Mouse (Mus musculus) CH12.LX (cell line): ENCODE results near the gene Stpg4. TPM values are rescaled to one million over a fixed set of nuclear protein-coding genes. Genes with fewer than 3 reads are reported as not detected.

Experiments used
- DNase-seq: peaks from one replicate; pipeline ENCODE4 v3.0.0-alpha.2; 2013; ENCODE audit errors: extremely low read depth
- H3K27ac ChIP-seq: 2 replicates; pipeline ENCODE4 v1.5.1; 2012; ENCODE audit warnings: low read depth, mild to moderate bottlenecking, control low read depth, moderate library complexity; ENCODE audit not compliant: insufficient read depth
- H3K27me3 ChIP-seq: replicated peaks from 2 replicates; pipeline ENCODE3; 2012; ENCODE audit warnings: inconsistent platforms
- H3K36me3 ChIP-seq, 2 experiments: replicated peaks in 1 of 2; 2 replicates each; pipeline versions ENCODE3 to v1.6.1; 2012; ENCODE audit warnings: inconsistent platforms in 1 of 2, low read length in 1 of 2, mild to moderate bottlenecking in 1 of 2, mixed read lengths in 1 of 2, moderate library complexity in 1 of 2; ENCODE audit not compliant: control insufficient read depth in 1 of 2, insufficient read depth in 1 of 2
- H3K4me1 ChIP-seq, 2 experiments: 2 replicates each; pipeline ENCODE4 v1.6.1; 2012; ENCODE audit warnings: inconsistent platforms in 1 of 2, moderate library complexity in 1 of 2; ENCODE audit not compliant: insufficient read depth in 2 of 2, control insufficient read depth in 1 of 2
- H3K4me2 ChIP-seq: 2 replicates; pipeline ENCODE4 v1.6.1; 2012; ENCODE audit warnings: low read depth, mild to moderate bottlenecking, control low read depth; ENCODE audit not compliant: poor library complexity, insufficient read depth, severe bottlenecking
- H3K4me3 ChIP-seq, 3 experiments: fragments of 150-350 bp in 1 of 3; sonication (generic) in 1 of 3; replicated peaks in 1 of 3; 2 replicates each; pipeline versions ENCODE3 to v1.5.1; 2011 to 2012; ENCODE audit warnings: low read depth in 2 of 3, low read length in 2 of 3, mild to moderate bottlenecking in 2 of 3, moderate library complexity in 2 of 3, control low read depth in 1 of 3, improper control_type of control experiment in 1 of 3, inconsistent platforms in 1 of 3, mixed read lengths in 1 of 3; ENCODE audit not compliant: poor library complexity in 1 of 3
- H3K79me2 ChIP-seq: replicated peaks from 2 replicates; pipeline ENCODE4 v1.6.1; 2012; ENCODE audit warnings: mild to moderate bottlenecking, moderate library complexity; ENCODE audit not compliant: control insufficient read depth, poor library complexity, insufficient read depth, severe bottlenecking; ENCODE audit errors: extremely low read depth
- H3K9ac ChIP-seq: 2 replicates; pipeline ENCODE4 v1.6.1; 2012; ENCODE audit warnings: low read depth, mild to moderate bottlenecking, control low read depth, moderate library complexity; ENCODE audit not compliant: insufficient read depth
- H3K9me3 ChIP-seq: replicated peaks from 2 replicates; pipeline ENCODE3; 2012; ENCODE audit warnings: low read length, inconsistent platforms, mixed read lengths
- CHD2 ChIP-seq: IDR thresholded peaks from 2 replicates; pipeline ENCODE4 v1.6.1; 2011; ENCODE audit warnings: low read length, improper control_type of control experiment
- ELF1 ChIP-seq: IDR thresholded peaks from 2 replicates; pipeline ENCODE4 v1.6.1; 2014; ENCODE audit warnings: low read depth, mild to moderate bottlenecking, inconsistent platforms, low read length, improper control_type of control experiment
- GABPA ChIP-seq: IDR thresholded peaks from 2 replicates; pipeline ENCODE4 v1.6.1; 2012; ENCODE audit warnings: low read depth, low read length, improper control_type of control experiment, inconsistent platforms; ENCODE audit not compliant: insufficient replicate concordance
- JUND ChIP-seq: conservative IDR thresholded peaks from 2 replicates; pipeline ENCODE4 v1.6.1; 2011; ENCODE audit warnings: low read depth, low read length, improper control_type of control experiment
- KAT2A ChIP-seq: IDR thresholded peaks from 2 replicates; pipeline ENCODE4 v1.6.1; 2012; ENCODE audit warnings: low read length, improper control_type of control experiment, inconsistent platforms; ENCODE audit not compliant: insufficient replicate concordance
- MAX ChIP-seq: IDR thresholded peaks from 2 replicates; pipeline ENCODE4 v1.6.1; 2011; ENCODE audit warnings: low read length, improper control_type of control experiment
- MAZ ChIP-seq: IDR thresholded peaks from 2 replicates; pipeline ENCODE4 v1.6.1; 2012; ENCODE audit warnings: low read depth, mild to moderate bottlenecking, inconsistent platforms, low read length, improper control_type of control experiment, moderate library complexity
- MEF2A ChIP-seq: IDR thresholded peaks from 2 replicates; pipeline ENCODE4 v1.6.1; 2014; ENCODE audit warnings: low read depth, mild to moderate bottlenecking, inconsistent platforms, low read length, improper control_type of control experiment, borderline replicate concordance
- MXI1 ChIP-seq: IDR thresholded peaks from 2 replicates; pipeline ENCODE4 v1.6.1; 2011; ENCODE audit warnings: mild to moderate bottlenecking, low read depth, low read length, improper control_type of control experiment
- NELFE ChIP-seq: IDR thresholded peaks from 2 replicates; pipeline ENCODE4 v1.6.1; 2011; ENCODE audit warnings: low read depth, low read length, improper control_type of control experiment
- RAD21 ChIP-seq: IDR thresholded peaks from 2 replicates; pipeline ENCODE4 v1.6.1; 2011; ENCODE audit warnings: low read depth, mild to moderate bottlenecking, low read length, improper control_type of control experiment, moderate library complexity
- RCOR1 ChIP-seq: conservative IDR thresholded peaks from 2 replicates; pipeline ENCODE4 v1.6.1; 2012; ENCODE audit warnings: low read depth, mild to moderate bottlenecking, inconsistent platforms, low read length, improper control_type of control experiment
- SIN3A ChIP-seq: IDR thresholded peaks from 2 replicates; pipeline ENCODE4 v1.6.1; 2012; ENCODE audit warnings: low read length, improper control_type of control experiment, inconsistent platforms
- SMC3 ChIP-seq: IDR thresholded peaks from 2 replicates; pipeline ENCODE4 v1.6.1; 2011; ENCODE audit warnings: low read depth, low read length, improper control_type of control experiment
- TBP ChIP-seq: conservative IDR thresholded peaks from 2 replicates; pipeline ENCODE4 v1.6.1; 2011; ENCODE audit warnings: low read depth, low read length, improper control_type of control experiment
- TCF12 ChIP-seq: IDR thresholded peaks from 2 replicates; pipeline ENCODE4 v1.6.1; 2014; ENCODE audit warnings: low read depth, mild to moderate bottlenecking, inconsistent platforms, low read length, improper control_type of control experiment
- UBTF ChIP-seq: IDR thresholded peaks from 2 replicates; pipeline ENCODE4 v1.6.1; 2012; ENCODE audit warnings: low read depth, mild to moderate bottlenecking, inconsistent platforms, low read length, improper control_type of control experiment, moderate library complexity
- USF2 ChIP-seq: conservative IDR thresholded peaks from 2 replicates; pipeline ENCODE4 v1.6.1; 2011; ENCODE audit warnings: low read depth, low read length, improper control_type of control experiment
- ZKSCAN1 ChIP-seq: IDR thresholded peaks from 2 replicates; pipeline ENCODE4 v1.6.1; 2012; ENCODE audit warnings: low read depth, inconsistent platforms, low read length, improper control_type of control experiment, borderline replicate concordance
- ZMIZ1 ChIP-seq: IDR thresholded peaks from 2 replicates; pipeline ENCODE4 v1.6.1; 2012; ENCODE audit warnings: low read depth, mild to moderate bottlenecking, inconsistent platforms, low read length, improper control_type of control experiment
- ZNF384 ChIP-seq: IDR thresholded peaks from 2 replicates; pipeline ENCODE4 v1.6.1; 2012; ENCODE audit warnings: low read depth, low read length, improper control_type of control experiment, inconsistent platforms
- dilution Hi-C: fragments of 300-500 bp; cut with MboI; formaldehyde crosslinking; loops from 2 replicates; pipeline ENCODE4 v1.14.3; 2020; ENCODE audit warnings: low sequenced_read_pairs; ENCODE audit not compliant: extremely low pct_unique_long_range_greater_than_20kb, extremely low pct_ligation_motif_present
- in situ Hi-C: fragments of 300-500 bp; cut with MboI; formaldehyde crosslinking; loops from 3 replicates; pipeline ENCODE4 v1.14.3; 2019; ENCODE audit warnings: low sequenced_read_pairs, low pct_ligation_motif_present, low pct_unique_long_range_greater_than_20kb, mixed read lengths
- polyA plus RNA-seq: library from polyadenylated mRNA; unstranded; fragments of >175 nt; gene quantifications from 2 replicates; pipeline ENCODE4 v1.2.1, GENCODE M21; 2012; ENCODE audit warnings: low read depth; ENCODE audit not compliant: insufficient read length
- total RNA-seq, 2 experiments: library from RNA; depleted of rRNA; stranded (reverse); fragments of 300-350 nt in 1 of 2; fragments of >200 nt in 1 of 2; gene quantifications; 2 replicates each; pipeline ENCODE4 v1.2.3; 2012 to 2014

The Stpg4 gene
- total and polyA plus RNA-seq, 3 experiments = not detected

DNA sequence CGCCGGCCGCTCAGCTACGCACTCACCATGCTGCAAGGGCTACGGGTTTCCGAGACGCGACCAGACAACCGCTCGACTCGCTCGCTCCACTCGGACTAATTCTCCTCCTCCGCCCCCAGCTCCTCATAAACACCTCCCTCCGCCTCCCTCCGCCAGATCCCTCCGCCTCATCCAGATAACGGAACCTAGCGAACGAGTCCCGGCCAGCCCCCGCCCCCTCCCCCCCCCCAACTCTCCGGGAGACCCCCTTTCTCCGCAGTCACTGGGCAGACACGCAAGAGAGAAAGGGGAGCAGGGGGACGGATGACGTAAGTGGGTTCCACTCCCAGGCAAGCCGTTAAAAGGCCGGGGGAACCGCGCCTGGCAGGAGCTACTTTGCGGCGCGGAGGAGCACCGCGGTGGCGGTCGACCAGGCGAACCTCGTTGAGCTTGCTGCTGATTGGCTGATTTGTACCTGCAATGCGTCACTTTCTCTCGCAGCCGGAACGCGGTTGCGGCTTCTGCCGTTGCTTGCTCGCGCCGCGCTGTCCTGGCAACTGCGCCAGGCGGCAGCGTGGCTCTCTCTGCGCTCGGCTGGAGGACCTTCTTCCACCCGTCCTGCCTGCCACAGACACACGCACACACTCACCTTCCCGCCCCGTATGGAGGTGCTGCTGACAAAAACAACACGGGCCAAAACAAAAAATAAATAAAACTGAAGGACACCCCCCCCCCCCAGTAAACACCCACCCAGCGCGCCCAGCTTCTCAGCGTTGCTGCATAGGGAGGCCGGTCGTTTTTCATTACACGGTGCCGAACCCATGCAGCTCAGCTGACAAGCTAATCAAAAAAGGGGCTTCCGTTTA, 19.4 kb upstream of the Stpg4 start, which contains the start of gene Calm2 (continued):
- TF ChIP-seq RAD21 = peak; percentile 27
- TF ChIP-seq UBTF = peak; percentile 28; the same call in 1 of the 2 replicates
- TF ChIP-seq RCOR1 = no peak
- peak; percentile 96 for TF ChIP-seq TBP
- TF ChIP-seq ZMIZ1 = peak; percentile 98
- no peak for TF ChIP-seq GABPA
- TF ChIP-seq MAX = peak; percentile 84
- TF ChIP-seq ZKSCAN1 = no peak
- no peak for TF ChIP-seq JUND
- TF ChIP-seq SMC3 = peak; percentile 53

DNA sequence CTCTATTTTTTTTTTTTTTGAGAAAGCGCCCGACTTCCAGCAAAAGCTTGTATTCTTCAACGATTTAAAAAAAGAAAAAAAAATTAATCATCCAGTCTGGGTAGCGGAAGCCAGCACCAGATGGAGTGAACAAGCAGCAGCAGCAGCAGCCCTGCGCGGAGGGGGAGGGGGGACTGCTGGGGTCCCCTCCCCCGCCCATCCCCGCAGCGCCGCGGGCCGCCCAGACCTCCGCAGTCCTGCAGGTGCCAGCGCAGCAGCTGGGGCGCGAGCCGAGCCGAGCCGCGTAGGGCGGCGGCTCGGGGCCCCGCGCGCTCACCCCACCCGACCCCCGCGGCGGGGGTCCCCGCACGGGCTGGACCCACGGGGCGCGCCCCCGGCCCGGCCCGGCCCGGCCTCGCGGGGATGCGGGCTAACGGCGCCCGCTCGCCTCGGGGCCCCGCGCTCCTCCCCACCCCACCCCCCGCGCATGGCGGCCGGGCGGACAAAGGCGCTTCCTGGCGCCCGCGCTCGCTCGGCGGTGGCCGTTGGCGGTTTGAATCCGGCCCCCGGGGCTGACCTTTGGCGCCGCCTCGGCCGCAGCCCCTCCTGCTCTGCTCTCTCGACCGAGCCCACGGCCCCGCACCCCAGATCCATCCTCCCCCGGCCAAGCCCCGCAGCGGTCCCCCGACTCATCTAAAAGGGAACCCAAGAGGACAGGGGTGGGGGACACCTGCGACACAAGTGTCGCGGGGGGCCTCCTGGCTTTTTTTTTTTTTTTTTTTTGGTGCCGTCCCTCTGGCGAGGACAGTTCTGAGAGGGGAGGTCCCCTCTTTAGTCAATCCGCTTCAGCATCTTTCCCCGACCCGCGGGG, 18.6 kb upstream of the Stpg4 start:
- TF ChIP-seq GABPA (no peak), ZNF384 (peak; percentile 73), TBP (no peak), TCF12 (peak; percentile 69), MAX (peak; percentile 28; the same call in 1 of the 2 replicates), ELF1 (peak; percentile 31; the same call in 1 of the 2 replicates), SIN3A (peak; percentile 63), UBTF (peak; percentile 75; the same call in 1 of the 2 replicates), NELFE (no peak), CHD2 (peak; percentile 93), MXI1 (peak; percentile 49), RAD21 (no peak; the same call in 1 of the 2 replicates), KAT2A (no peak), MAZ (peak; percentile 72; the same call in 1 of the 2 replicates), USF2 (no peak), MEF2A (0 out of 2 replicates have a peak, but pooled peaks have one; percentile 17)
- in situ Hi-C loops = no loop called here
- dilution Hi-C loops = no loop called here
- no peaks in the 10 kb centered on the region for H3K27me3 ChIP-seq
- H3K27ac ChIP-seq = peak overlapping the region; percentile 87
- peaks cover 7 to 22% of the 10 kb centered on the region in 2 experiments for H3K36me3 ChIP-seq
- H3K79me2 ChIP-seq = peaks cover 50% of the 10 kb centered on the region
- H3K9me3 ChIP-seq = peaks cover 2% of the 10 kb centered on the region
- peak overlapping the region; percentile 99 for H3K9ac ChIP-seq
- H3K4me3 ChIP-seq = peak overlapping the region; percentile 71 to 85 (median 85)
- peak; percentile 57 for DNase-seq
- H3K4me1 ChIP-seq = peaks cover 3 to 40% of the 10 kb centered on the region in 2 experiments; a peak in 3 of 4 replicates
- H3K4me2 ChIP-seq = peak overlapping the region; percentile 95
